Mouse (Mus musculus): ENCODE measurements at regions not wholly inside any gene's neighbourhood (a gene's known extent, or its start where the extent isn't known, plus 50 kb on each side); places are given as distances from the start of the nearest gene placed in this dataset.

GRCm38 (mm10) chr6:53134410-53134809 is 66.0 kb upstream of the Jazf1 start:
- no peak for DNase-seq

GRCm38 (mm10) chr6:53130717-53131330 is 62.4 kb upstream of the Jazf1 start:
- no peak for DNase-seq

GRCm38 (mm10) chr6:53126776-53127175 is 58.3 kb upstream of the Jazf1 start:
- no peak for DNase-seq

GRCm38 (mm10) chr6:53124800-53125450 is 56.5 kb upstream of the Jazf1 start:
- no peak for DNase-seq

- DNase-seq: no peak
These were observed 52.0 kb upstream of the Jazf1 start for GRCm38 (mm10) chr6:53120385-53120784.

Measured in thymus, postnatal 4 days (tissue).